ENCODE assay signal across 11 mouse cellular contexts in genomic region chr17:84865158-84865557, GRCm38 (mm10).
DNase-seq lines count a peak whose midpoint lies in the region; ATAC-seq and TF ChIP-seq lines count a peak whose summit lies in the region.
"Had no signal": no experiment of that assay in that cellular context is flagged by ENCODE, and none has a peak within 500 bp of the region (broad histone marks: within the 10 kb centered on the region; RNA-seq: fewer than 3 reads in every experiment).

No protein-coding gene starts in this region.

- intact Hi-C loops in heart, postnatal 25 days (cut with DNase I) = no loop called here
- intact Hi-C loops in heart, postnatal 10 days (cut with DNase I) = no loop called here

- no peak overlapping the region for H3K4me2 ChIP-seq in intestine, postnatal 0 days (replicated peaks; ENCODE audit: low read depth)

- no peak overlapping the region for H3K27ac ChIP-seq in intestine, postnatal 0 days (ENCODE audit: low read depth, low read length)

- WGBS in intestine, postnatal 0 days = 69% methylated on average over 2 of the region's 2 CpGs

- peak; percentile 96 for DNase-seq in heart, adult 11 months
- DNase-seq in heart, postnatal 25 days (ENCODE audit: low spot score) = no peak
- peak; percentile 69 for DNase-seq in adrenal gland, postnatal 10 days
- DNase-seq in cerebellum, adult 9-11 months = peak; percentile 83
- peak; percentile 58 to 76 for DNase-seq in heart, postnatal 10 days
- DNase-seq in kidney, adult 8-10 months = no peak
- DNase-seq in natural killer cell, adult 2 months (ENCODE audit: low spot score in 2 of 2) = no peak
- DNase-seq: lung, postnatal 14 days had no signal

- TF ChIP-seq CTCF in intestine, postnatal 0 days (IDR thresholded peaks at IDR 0.05; ENCODE audit: low read depth) = no peak

- no peaks in the 10 kb centered on the region for H3K4me1 ChIP-seq in intestine, postnatal 0 days (replicated peaks; ENCODE audit: control insufficient read depth, insufficient read depth, low read length)

- ATAC-seq in intestine, postnatal 0 days = no peak
- ATAC-seq: CD4-positive, CD25-positive, alpha-beta regulatory T cell, adult 4 months; forebrain, embryonic 16.5 days had no signal

- H3K36me3 ChIP-seq in intestine, postnatal 0 days (ENCODE audit: control insufficient read depth, insufficient read depth) = no peaks in the 10 kb centered on the region

- H3K9ac ChIP-seq in intestine, postnatal 0 days (ENCODE audit: low read depth, low read length) = no peak overlapping the region

- no peaks in the 10 kb centered on the region for H3K27me3 ChIP-seq in intestine, postnatal 0 days (replicated peaks; ENCODE audit: control insufficient read depth, insufficient read depth, low read length)

- H3K4me3 ChIP-seq in intestine, postnatal 0 days (ENCODE audit: low read depth, low read length) = no peak overlapping the region

- H3K9me3 ChIP-seq in intestine, postnatal 0 days (ENCODE audit: control insufficient read depth) = no peaks in the 10 kb centered on the region

Comparison
In these comparisons a context has a peak if more than half of its experiments do, and no peak if none do; other contexts are left out.
1. DNase-seq: peak in heart, adult 11 months (single experiment), adrenal gland, postnatal 10 days (single experiment), cerebellum, adult 9-11 months (single experiment) and heart, postnatal 10 days (2 of 2); none in heart, postnatal 25 days (single experiment), kidney, adult 8-10 months (0 of 2) and natural killer cell, adult 2 months (0 of 2).